Mouse (Mus musculus): ENCODE measurements around the gene Slc12a6.

Gene Slc12a6

DNA sequence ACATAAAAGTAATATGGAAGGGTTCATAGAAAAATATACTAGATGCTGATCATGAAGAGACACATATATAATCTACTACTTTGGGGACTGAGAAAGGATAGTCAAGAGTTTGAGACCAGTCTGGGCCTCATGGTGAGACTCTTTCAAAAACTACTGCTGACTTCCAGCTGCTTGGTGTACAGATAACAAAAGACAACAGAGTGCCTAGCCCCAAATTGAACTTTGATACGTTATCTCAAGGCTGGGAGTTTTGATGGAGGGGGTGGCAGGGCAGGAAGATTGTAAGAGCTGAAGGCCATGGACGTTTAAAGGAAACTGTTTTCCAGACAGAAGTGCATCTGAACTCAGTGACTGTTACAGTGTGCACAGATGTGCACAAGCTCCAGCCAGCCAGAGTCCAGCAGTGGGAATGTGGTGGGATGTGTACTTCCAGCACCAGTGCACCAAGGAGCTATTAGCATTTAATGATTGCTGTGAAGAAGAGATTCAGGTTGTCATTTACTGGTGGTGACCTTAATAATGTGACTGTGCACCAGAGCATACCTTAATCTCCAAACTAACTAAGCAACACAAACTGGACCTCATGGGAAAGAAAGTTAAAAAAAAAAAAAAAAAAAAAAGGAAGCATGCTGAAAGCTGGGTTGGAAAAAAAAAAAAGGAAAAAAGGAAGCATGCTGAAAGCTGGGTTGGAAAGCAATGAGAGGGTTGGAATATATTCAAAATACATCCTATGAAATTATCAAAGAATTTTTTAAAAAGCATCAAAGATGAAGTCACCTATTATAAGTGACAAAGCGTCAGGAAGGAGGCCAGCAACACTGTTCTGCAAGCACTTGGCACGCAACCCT, 66.7 kb downstream of the Slc12a6 start:
- no peak for DNase-seq

GRCm38 (mm10) chr2:112337211-112337610, 71.6 kb downstream of the Slc12a6 start:
- DNase-seq = no peak

DNA sequence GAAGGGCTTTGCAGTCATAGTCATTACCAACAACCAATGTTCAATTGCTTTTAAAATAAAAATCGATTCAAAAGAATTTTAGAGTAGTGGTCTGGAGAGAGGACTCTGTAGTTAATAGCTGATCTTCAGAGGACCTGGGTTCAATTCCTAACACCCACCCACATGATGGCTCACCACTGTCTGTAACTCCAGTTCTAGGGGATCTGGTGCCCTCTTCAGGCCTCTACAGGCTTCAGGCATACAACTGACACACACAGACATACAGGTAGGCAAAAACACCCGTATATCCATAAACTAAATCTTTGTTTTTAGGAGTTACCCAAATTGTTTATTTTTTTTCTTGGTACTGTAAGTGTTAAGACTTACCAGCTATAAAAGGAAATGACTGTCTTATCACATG, 74.1 kb downstream of the Slc12a6 start:
- DNase-seq = peak; percentile 16

DNA sequence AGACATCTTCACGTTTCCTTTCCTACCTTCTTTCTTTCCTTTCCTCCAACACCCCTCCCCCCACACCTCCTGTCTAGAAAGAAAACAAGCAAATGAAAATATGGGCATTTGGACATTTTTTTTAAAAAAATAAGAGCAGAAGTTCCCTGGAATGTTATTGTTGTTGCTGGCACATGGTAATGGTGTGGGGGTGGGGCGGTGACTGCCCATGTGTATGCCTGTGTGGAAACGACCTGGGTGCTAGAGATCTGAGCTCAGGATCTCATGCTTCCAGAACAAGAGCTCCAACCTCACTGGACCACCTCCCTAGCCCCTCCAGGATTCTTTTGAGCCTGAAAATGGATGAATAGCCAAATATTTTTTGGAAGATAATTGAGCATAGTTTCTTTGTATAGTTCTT, 75.5 kb downstream of the Slc12a6 start:
- DNase-seq = no peak

DNA sequence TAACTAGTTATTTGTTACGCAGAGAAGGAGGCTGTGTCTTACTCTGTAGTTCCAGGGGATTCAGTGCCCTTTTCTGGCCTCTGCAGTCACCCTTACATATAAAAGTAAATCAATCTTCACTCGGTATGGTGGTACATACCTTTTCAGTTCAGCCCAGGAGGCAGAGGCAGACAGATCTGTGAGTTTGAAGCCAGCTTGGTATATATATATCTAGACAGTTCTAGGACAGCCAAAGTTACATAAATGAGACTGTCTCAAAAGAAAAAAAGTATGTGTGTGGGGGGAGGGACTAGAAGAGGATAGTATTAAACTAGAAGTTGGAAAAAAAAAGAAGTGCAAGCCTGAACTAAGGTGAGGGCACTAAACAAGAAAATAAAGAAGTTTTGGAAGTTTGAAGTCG, 82.6 kb downstream of the Slc12a6 start:
- DNase-seq = no peak

GRCm38 (mm10) chr2:112353685-112354455, 88.2 kb downstream of the Slc12a6 start:
- no peak for DNase-seq

GRCm38 (mm10) chr2:112359611-112360010, 94.0 kb downstream of the Slc12a6 start:
- no peak for DNase-seq

DNA sequence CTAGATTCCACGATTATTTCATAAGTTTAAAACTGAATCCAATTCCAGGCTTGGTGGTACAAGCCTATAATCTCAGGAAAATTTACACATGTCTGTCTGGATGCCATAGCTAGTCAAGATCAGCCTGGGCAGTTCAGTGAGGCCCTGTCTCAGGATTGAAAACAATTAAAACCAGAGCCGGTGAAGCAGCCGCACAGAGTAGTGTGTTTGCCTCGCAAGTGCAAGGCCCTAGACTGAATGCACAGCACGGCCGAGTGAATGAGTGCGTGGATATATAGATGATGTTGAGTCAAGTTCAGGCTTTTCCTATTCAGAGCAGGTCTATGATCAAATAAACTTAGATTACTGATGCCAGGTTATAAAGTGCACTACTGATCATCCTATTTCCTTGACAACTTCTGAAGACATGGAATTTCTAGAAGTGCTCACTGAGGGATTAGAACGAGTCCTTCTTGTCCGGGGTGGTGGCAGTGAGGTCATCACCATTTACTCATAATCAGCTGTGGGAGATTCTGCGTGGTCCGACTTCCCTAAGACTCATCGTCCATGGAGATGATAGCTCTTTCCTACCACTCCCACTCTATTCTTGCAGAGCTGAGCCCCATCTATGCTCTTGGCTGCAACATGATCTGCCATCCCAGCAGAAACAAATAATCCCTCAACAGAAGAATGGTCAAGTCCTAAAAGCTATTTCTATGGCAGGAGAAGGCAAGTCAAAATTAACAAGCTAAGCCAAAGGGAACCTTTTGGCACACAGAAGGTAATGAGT, 94.6 kb downstream of the Slc12a6 start:
- no peak for DNase-seq

- DNase-seq = no peak
These were observed 95.2 kb downstream of the Slc12a6 start for GRCm38 (mm10) chr2:112360781-112361169.

- DNase-seq = no peak
These were observed 101.6 kb downstream of the Slc12a6 start for GRCm38 (mm10) chr2:112367222-112367621.

DNA sequence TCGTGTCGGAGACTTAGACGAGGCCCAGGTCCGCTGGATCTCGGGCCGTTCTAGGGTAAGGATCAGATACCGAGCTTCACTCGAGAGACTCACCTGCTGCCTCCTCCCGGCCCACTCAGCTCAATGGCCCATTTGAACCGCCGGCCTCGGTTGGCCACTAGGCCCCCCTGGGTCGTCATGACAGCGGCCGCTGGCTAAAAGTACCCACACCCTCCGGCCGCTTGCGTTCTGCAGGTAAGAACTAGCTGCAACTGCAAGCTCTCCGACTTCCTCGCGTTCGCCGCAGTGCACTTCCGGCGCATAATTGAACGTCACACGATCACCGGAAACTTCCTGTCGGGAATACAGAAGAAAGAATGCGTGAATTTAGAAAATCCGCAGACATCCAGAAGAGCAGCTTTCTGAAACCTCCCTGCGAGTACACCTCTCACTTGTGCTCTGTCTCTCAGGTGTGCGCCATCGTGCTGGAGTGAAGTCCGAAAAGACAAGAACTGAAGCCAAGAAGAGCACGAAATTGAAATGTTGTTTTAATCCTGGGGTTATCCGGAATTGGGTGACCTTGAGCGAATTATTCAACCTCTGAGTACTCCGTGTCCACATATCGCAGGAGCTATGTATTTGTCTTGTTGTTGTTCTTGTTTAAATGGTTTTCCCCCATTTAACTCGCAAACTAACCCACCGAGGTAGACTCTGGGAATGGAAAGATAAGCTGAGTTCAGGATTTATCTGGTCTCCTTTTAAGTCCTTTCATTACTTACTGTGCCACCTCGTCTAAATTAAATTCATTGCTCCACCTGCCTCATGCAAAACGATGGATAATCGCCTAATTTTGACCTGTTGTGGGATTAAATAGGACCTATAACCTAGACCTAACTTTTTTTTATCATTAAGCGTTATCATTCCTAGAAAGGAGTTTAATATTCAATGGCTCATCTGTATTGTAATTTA, 102.4 kb downstream of the Slc12a6 start, which contains the start of gene Emc4:
TSS of gene Emc4 (minus strand) at position 302 of the 948 bp plus-strand sequence.
- DNase-seq = peak; percentile 94

GRCm38 (mm10) chr2:112369941-112370340, 104.3 kb downstream of the Slc12a6 start:
- no peak for DNase-seq

DNA sequence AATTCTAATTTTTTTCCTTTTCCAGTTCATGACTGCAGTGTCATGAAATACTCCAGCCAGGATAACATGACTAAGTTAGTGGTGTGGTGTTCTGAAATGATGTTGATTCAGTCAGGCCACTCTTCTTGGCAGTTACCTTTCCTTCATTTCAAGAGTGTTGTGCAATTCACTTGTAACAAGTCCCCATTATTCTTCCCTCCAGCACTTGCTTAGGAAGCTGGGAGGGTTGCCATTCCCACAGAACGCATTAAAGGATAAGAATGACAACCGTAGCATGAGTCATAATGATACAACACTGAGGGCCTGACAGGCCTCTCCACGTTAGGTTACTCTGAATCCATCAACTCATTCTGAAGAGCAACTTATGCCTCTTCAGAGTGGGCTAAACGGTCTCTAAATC, 107.5 kb downstream of the Slc12a6 start:
- DNase-seq = no peak

DNA sequence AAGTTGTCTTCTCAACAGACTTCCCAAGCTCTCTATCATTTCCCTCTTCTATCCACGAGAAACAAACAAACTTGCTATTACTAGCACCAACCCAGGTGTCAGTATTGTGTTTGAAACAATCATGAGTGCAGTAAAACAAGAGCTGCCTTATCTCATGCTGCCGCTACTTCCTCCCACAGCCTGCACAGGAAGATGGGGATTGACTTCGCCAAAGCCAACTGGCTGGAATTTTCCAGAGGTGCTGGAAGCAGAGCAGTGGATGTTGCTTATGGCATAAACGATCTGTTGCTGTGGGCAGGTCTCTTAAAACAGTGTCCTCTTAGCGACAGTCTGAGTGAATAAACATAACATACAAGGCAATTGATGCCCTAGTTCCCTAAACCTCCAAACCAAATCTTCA, 109.0 kb downstream of the Slc12a6 start:
- DNase-seq = no peak

GRCm38 (mm10) chr2:112378973-112379898, 113.6 kb downstream of the Slc12a6 start, which contains the start of gene Katnbl1:
Gene Katnbl1, plus strand, starts transcription at chr2:112379211.
- DNase-seq = peak; percentile 94

- no peak for DNase-seq
These were observed 114.5 kb downstream of the Slc12a6 start for GRCm38 (mm10) chr2:112380131-112380530.

GRCm38 (mm10) chr2:112381219-112381618, 115.6 kb downstream of the Slc12a6 start:
- no peak for DNase-seq

DNA sequence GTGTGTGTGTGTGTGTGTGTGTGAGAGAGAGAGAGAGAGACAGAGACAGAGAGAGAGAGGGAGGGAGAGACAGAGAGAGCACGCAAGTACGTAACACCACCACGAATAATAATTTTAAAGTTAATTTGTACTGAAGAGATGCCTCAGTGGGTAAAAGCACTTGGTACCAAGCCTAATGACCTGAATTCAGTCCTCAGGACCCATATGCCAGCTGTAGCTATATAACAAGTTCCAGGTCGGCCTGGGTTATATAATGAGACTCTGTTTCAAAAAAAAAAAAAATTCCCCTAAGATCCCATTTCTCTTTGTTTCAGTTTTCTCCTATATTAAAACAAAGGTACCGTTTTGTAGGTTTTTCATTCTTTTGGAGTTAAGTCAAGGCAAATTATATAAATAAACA, 125.2 kb downstream of the Slc12a6 start:
- DNase-seq = no peak

- no peak for DNase-seq
These were observed 125.8 kb downstream of the Slc12a6 start for GRCm38 (mm10) chr2:112391346-112392000.

- DNase-seq = no peak
These were observed 127.1 kb downstream of the Slc12a6 start for GRCm38 (mm10) chr2:112392689-112393088.

All from kidney, adult 18-20 months (tissue).